Mouse (Mus musculus) liver, adult 2 months (tissue): Measurements from ENCODE around the gene Echdc3. TPM values are rescaled to one million over a fixed set of nuclear protein-coding genes. Genes with fewer than 3 reads are reported as not detected.

Source experiments
- DNase-seq: peaks from one replicate; pipeline ENCODE4 v3.0.0-alpha.2; 2011; ENCODE audit warnings: low read depth, low spot score; ENCODE audit errors: extremely low read depth
- H3K27ac ChIP-seq: fragments of 200-500 bp; replicated peaks from 2 replicates; pipeline ENCODE4 v1.5.1; 2012; ENCODE audit warnings: low read depth, mild to moderate bottlenecking, control low read depth, inconsistent platforms, low read length; ENCODE audit not compliant: insufficient read depth
- H3K27me3 ChIP-seq: fragments of 200-500 bp; 2 replicates; pipeline ENCODE4 v1.6.1; 2012; ENCODE audit warnings: mild to moderate bottlenecking, moderate library complexity, low read length, inconsistent platforms; ENCODE audit not compliant: control insufficient read depth, insufficient read depth
- H3K36me3 ChIP-seq: fragments of 200-500 bp; 2 replicates; pipeline ENCODE4 v1.6.1; 2012; ENCODE audit warnings: low read length, inconsistent platforms; ENCODE audit not compliant: control insufficient read depth, insufficient read depth
- H3K4me1 ChIP-seq: fragments of 200-500 bp; 2 replicates; pipeline ENCODE4 v1.6.1; 2011; ENCODE audit warnings: low read length; ENCODE audit not compliant: control insufficient read depth, insufficient read depth
- H3K4me3 ChIP-seq: fragments of 200-500 bp; 2 replicates; pipeline ENCODE4 v1.5.1; 2011; ENCODE audit warnings: low read depth, mild to moderate bottlenecking, control low read depth, low read length, moderate library complexity; ENCODE audit not compliant: insufficient read depth
- H3K79me2 ChIP-seq: fragments of 200-500 bp; 2 replicates; pipeline ENCODE4 v1.6.1; 2012; ENCODE audit warnings: inconsistent platforms, mild to moderate bottlenecking, low read length, moderate library complexity; ENCODE audit not compliant: control insufficient read depth, insufficient read depth
- H3K9ac ChIP-seq: fragments of 200-500 bp; 2 replicates; pipeline ENCODE4 v1.6.1; 2012; ENCODE audit warnings: low read depth, mild to moderate bottlenecking, control low read depth, inconsistent platforms, low read length
- CTCF ChIP-seq: fragments of 200-500 bp; IDR thresholded peaks from 2 replicates; pipeline ENCODE4 v1.5.1; 2011; ENCODE audit warnings: low read depth, low read length, control low read depth
- POLR2A ChIP-seq: fragments of 200-500 bp; IDR thresholded peaks from 2 replicates; pipeline ENCODE4 v1.6.1; 2011; ENCODE audit warnings: low read length, control low read depth; ENCODE audit not compliant: insufficient read depth; ENCODE audit errors: extremely low read depth
- WGBS: fragments of 180-500 bp; shearing (Covaris S2); methylation state at CpG from one replicate; pipeline ENCODE4 v1.1.7; 2018; 5-methylcytosine and 5-hydroxymethylcytosine counted together
- polyA plus RNA-seq: library from polyadenylated mRNA; depleted of rRNA; stranded (reverse); fragments of >200 nt; gene quantifications from 2 replicates; pipeline ENCODE4 v1.2.3, GENCODE M21; 2012
- total RNA-seq: library from RNA; depleted of rRNA; stranded (reverse); fragments of >200 nt; gene quantifications from 2 replicates; pipeline ENCODE4 v1.2.3, GENCODE M21; 2014

Gene Echdc3
- total and polyA plus RNA-seq, 2 experiments, result 101 to 125 TPM

GRCm38 (mm10) chr2:6188891-6189674, 23.8 kb downstream of the Echdc3 start:
- peaks cover 7% of the 10 kb centered on the region for H3K4me1 ChIP-seq
- WGBS, result 94% methylated on average over 11 of the region's 11 CpGs
- no peak for TF ChIP-seq CTCF
- TF ChIP-seq POLR2A, result no peak

GRCm38 (mm10) chr2:6187418-6187817, 25.4 kb downstream of the Echdc3 start:
- H3K9ac ChIP-seq, result no peak overlapping the region
- no peaks in the 10 kb centered on the region for H3K4me1 ChIP-seq
- H3K79me2 ChIP-seq, result no peaks in the 10 kb centered on the region
- H3K27ac ChIP-seq, result no peak overlapping the region
- TF ChIP-seq CTCF (no peak), POLR2A (no peak)
- no peak for DNase-seq
- H3K36me3 ChIP-seq, result no peaks in the 10 kb centered on the region
- no peak overlapping the region for H3K4me3 ChIP-seq
- H3K27me3 ChIP-seq, result no peaks in the 10 kb centered on the region
- WGBS, result 80% methylated on average over 11 of the region's 11 CpGs

More at GRCm38 (mm10) chr2:6188891-6189674, 23.8 kb downstream of the Echdc3 start:
- H3K27ac ChIP-seq, result no peak overlapping the region
- no peak overlapping the region for H3K4me3 ChIP-seq
- H3K27me3 ChIP-seq, result no peaks in the 10 kb centered on the region
- no peaks in the 10 kb centered on the region for H3K36me3 ChIP-seq
- no peak for DNase-seq
- H3K9ac ChIP-seq, result no peak overlapping the region
- no peaks in the 10 kb centered on the region for H3K79me2 ChIP-seq

GRCm38 (mm10) chr2:6186913-6187312, 25.9 kb downstream of the Echdc3 start:
- no peaks in the 10 kb centered on the region for H3K36me3 ChIP-seq
- WGBS, result 76% methylated on average over 4 of the region's 4 CpGs
- no peak for DNase-seq
- H3K79me2 ChIP-seq, result no peaks in the 10 kb centered on the region
- H3K27ac ChIP-seq, result no peak overlapping the region
- TF ChIP-seq CTCF (no peak), POLR2A (no peak)
- H3K27me3 ChIP-seq, result no peaks in the 10 kb centered on the region
- H3K4me1 ChIP-seq, result no peaks in the 10 kb centered on the region
- no peak overlapping the region for H3K4me3 ChIP-seq
- no peak overlapping the region for H3K9ac ChIP-seq

GRCm38 (mm10) chr2:6179749-6180117, 33.1 kb downstream of the Echdc3 start:
- Histone ChIP-seq H3K4me3 (no peak overlapping the region), H3K79me2 (no peaks in the 10 kb centered on the region), H3K9ac (no peak overlapping the region), H3K4me1 (no peaks in the 10 kb centered on the region), H3K27me3 (no peaks in the 10 kb centered on the region), H3K36me3 (no peaks in the 10 kb centered on the region), H3K27ac (no peak overlapping the region)
- WGBS, result 80% methylated on average over 1 of the region's 1 CpGs
- TF ChIP-seq CTCF (no peak), POLR2A (no peak)
- no peak for DNase-seq

- no peaks in the 10 kb centered on the region for H3K27me3 ChIP-seq
- no peaks in the 10 kb centered on the region for H3K4me1 ChIP-seq
- no peaks in the 10 kb centered on the region for H3K79me2 ChIP-seq
- no peak for TF ChIP-seq CTCF
- no peak overlapping the region for H3K4me3 ChIP-seq
- DNase-seq, result no peak
- WGBS, result 96% methylated on average over 16 of the region's 16 CpGs
- no peak overlapping the region for H3K27ac ChIP-seq
- no peak overlapping the region for H3K9ac ChIP-seq
- no peaks in the 10 kb centered on the region for H3K36me3 ChIP-seq
Measured at GRCm38 (mm10) chr2:6178901-6179748, 33.7 kb downstream of the Echdc3 start.
